Mouse (Mus musculus) adrenal gland, postnatal 10 days (tissue): ENCODE data around the gene Tdrd9. TPM values are rescaled to one million over a fixed set of nuclear protein-coding genes. Genes with fewer than 3 reads are reported as not detected.
"Not testable (repeated sequence)": the region's sequence is repeated elsewhere in the genome, so short reads cannot be mapped to it uniquely, and the experiment has no call there.

Experiments
- DNase-seq: peaks from one replicate; pipeline ENCODE4 v3.0.0; 2021; ENCODE audit warnings: mixed read lengths
- long read RNA-seq, 2 experiments: library from polyadenylated mRNA; stranded (forward); transcript quantifications; one replicate each; pipeline ENCODE4 v2.0.0; 2021
- total RNA-seq, 2 experiments: library from RNA; stranded (reverse); gene quantifications; 2 replicates each; pipeline ENCODE4 v1.2.3; 2021

The Tdrd9 gene
- under 1 TPM; 0.39 to 0.66 TPM for total RNA-seq
- long read RNA-seq, experiment 1, partial matches to known transcripts, result 0 of 1 reads
- long read RNA-seq, experiment 1, other reads (novel, unspliced or antisense), result 1 of 1 reads
- long read RNA-seq, experiment 2, result 0 reads

- no peak for DNase-seq
These were observed at the start of gene Tdrd9 for GRCm38 (mm10) chr12:111971231-111971686. Tdrd9 (plus strand) TSS chr12:111971559.

- no peak for DNase-seq
These were observed 48.2 kb upstream of the Tdrd9 start for GRCm38 (mm10) chr12:111923117-111923516.

- DNase-seq, result no peak
These were observed 44.0 kb upstream of the Tdrd9 start for GRCm38 (mm10) chr12:111927338-111927737.

- DNase-seq, result no peak
These were observed 42.9 kb upstream of the Tdrd9 start for GRCm38 (mm10) chr12:111928411-111928966.

GRCm38 (mm10) chr12:111931411-111932025 lies 39.8 kb upstream of the Tdrd9 start:
- no peak for DNase-seq

- DNase-seq, result peak; percentile 51
These were observed 38.8 kb upstream of the Tdrd9 start for GRCm38 (mm10) chr12:111932513-111932912.

- DNase-seq, result peak; percentile 81
These were observed 38.2 kb upstream of the Tdrd9 start for GRCm38 (mm10) chr12:111933032-111933704.

- DNase-seq, result no peak
These were observed 37.4 kb upstream of the Tdrd9 start for GRCm38 (mm10) chr12:111933971-111934370.

GRCm38 (mm10) chr12:111936706-111937550 lies 34.4 kb upstream of the Tdrd9 start:
- peak; percentile 66 for DNase-seq

- no peak for DNase-seq
These were observed 32.7 kb upstream of the Tdrd9 start for GRCm38 (mm10) chr12:111938623-111939177.

GRCm38 (mm10) chr12:111943421-111944064 lies 27.8 kb upstream of the Tdrd9 start:
- DNase-seq, result no peak

- DNase-seq, result not testable (repeated sequence)
These were observed 27.0 kb upstream of the Tdrd9 start for GRCm38 (mm10) chr12:111944065-111944987.

GRCm38 (mm10) chr12:111945115-111945514 lies 26.2 kb upstream of the Tdrd9 start:
- peak; percentile 43 for DNase-seq

- not testable (repeated sequence) for DNase-seq
These were observed 25.3 kb upstream of the Tdrd9 start for GRCm38 (mm10) chr12:111945765-111946655.

- DNase-seq, result peak; percentile 72
These were observed 24.6 kb upstream of the Tdrd9 start for GRCm38 (mm10) chr12:111946716-111947115.

- no peak for DNase-seq
These were observed 20.9 kb upstream of the Tdrd9 start for GRCm38 (mm10) chr12:111950486-111950885.

GRCm38 (mm10) chr12:111951701-111952100 lies 19.7 kb upstream of the Tdrd9 start:
- DNase-seq, result no peak

- DNase-seq, result peak; percentile 15
These were observed 15.2 kb upstream of the Tdrd9 start for GRCm38 (mm10) chr12:111956173-111956572.
